ENCODE assay signal across 9 mouse cellular contexts in the genomic region with DNA sequence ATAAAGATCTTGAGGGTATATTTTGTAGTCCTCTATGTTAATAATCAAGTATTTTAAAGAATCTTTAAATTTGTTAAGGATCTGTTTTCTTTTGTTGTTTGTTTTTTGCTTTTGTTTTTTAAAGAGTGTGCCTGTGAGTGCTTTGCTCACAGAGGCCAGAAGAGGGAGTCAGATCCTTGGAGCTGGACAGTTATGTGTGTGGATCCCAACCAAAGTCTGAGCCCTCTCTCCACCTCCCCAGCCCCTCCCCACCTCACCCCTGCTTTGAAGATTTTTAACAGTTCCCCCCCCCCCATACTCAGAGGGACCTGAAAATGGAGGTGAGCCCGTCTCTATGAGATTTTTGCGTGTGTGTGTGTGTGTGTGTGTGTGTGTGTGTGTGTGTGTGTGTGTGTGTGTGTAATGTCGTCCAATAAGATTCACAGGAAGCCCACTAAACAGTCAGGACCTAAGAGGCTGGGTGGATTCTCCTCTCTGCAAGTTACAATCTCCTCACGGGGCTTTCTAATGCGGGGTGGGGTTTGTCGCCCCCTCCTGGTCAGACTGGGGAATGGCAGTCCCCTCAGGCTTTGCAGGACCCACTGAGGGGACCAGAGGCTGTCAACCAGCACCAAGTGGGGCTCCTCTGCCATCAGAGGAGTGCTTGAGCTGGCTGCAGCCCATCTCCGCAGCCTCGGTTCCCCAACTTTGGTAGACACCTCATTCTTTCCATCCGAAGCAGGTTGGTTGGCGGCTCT. TPM values are rescaled to one million over a fixed set of nuclear protein-coding genes. Genes with fewer than 3 reads are reported as not detected.
DNase-seq lines count a peak whose midpoint lies in the region; ATAC-seq lines count a peak whose summit lies in the region.
"Had no signal": no experiment of that assay in that cellular context is flagged by ENCODE, and none has a peak within 500 bp of the region (broad histone marks: within the 10 kb centered on the region; RNA-seq: fewer than 3 reads in every experiment).

No protein-coding gene starts in this region.

- H3K4me1 ChIP-seq in liver, embryonic 12.5 days = peaks cover 13% of the 10 kb centered on the region
- peaks cover 5% of the 10 kb centered on the region; the same call in 1 of the 2 replicates for H3K4me1 ChIP-seq in embryonic facial prominence, embryonic 11.5 days (ENCODE audit: control insufficient read depth, insufficient read depth, low read length)
- peaks cover 30% of the 10 kb centered on the region for H3K4me1 ChIP-seq in limb, embryonic 13.5 days

- no peak overlapping the region for H3K4me3 ChIP-seq in liver, embryonic 12.5 days
- no peak overlapping the region for H3K4me3 ChIP-seq in embryonic facial prominence, embryonic 11.5 days (ENCODE audit: low read depth, low read length)
- H3K4me3 ChIP-seq in limb, embryonic 13.5 days = no peak overlapping the region

- no peaks in the 10 kb centered on the region for H3K9me3 ChIP-seq in liver, embryonic 12.5 days (replicated peaks)
- H3K9me3 ChIP-seq in embryonic facial prominence, embryonic 11.5 days (replicated peaks; ENCODE audit: control insufficient read depth, low read length) = no peaks in the 10 kb centered on the region
- H3K9me3 ChIP-seq in limb, embryonic 13.5 days = peaks cover 6% of the 10 kb centered on the region; the same call in 1 of the 2 replicates

- no peak overlapping the region for H3K27ac ChIP-seq in liver, embryonic 12.5 days
- H3K27ac ChIP-seq in embryonic facial prominence, embryonic 11.5 days (replicated peaks; ENCODE audit: low read depth, low read length) = no peak overlapping the region
- peak overlapping the region; percentile 88 for H3K27ac ChIP-seq in limb, embryonic 13.5 days

- H3K4me2 ChIP-seq in liver, embryonic 12.5 days = no peak overlapping the region
- H3K4me2 ChIP-seq in embryonic facial prominence, embryonic 11.5 days (ENCODE audit: low read depth, low read length) = no peak overlapping the region
- no peak overlapping the region for H3K4me2 ChIP-seq in limb, embryonic 13.5 days (replicated peaks)

- peaks cover 29% of the 10 kb centered on the region for H3K27me3 ChIP-seq in liver, embryonic 12.5 days (replicated peaks)
- no peaks in the 10 kb centered on the region for H3K27me3 ChIP-seq in embryonic facial prominence, embryonic 11.5 days (ENCODE audit: control insufficient read depth, insufficient read depth, low read length)
- H3K27me3 ChIP-seq in limb, embryonic 13.5 days = no peaks in the 10 kb centered on the region

- intact Hi-C loops in heart, postnatal 25 days (cut with DNase I) = loop anchor here (1.0 kb wide), 1 partner anchor 47 kb away; no protein-coding TSS in a partner anchor

- DNase-seq in liver = peak; percentile 57
- DNase-seq in adrenal gland, postnatal 10 days = peak; percentile 80
- DNase-seq in embryonic facial prominence, embryonic 11.5 days (ENCODE audit: low spot score) = peak; percentile 63
- DNase-seq in heart, postnatal 25 days (ENCODE audit: low spot score) = peak; percentile 28
- peak; percentile 76 for DNase-seq in thymus, postnatal 4 days

- 19% methylated on average over 8 of the region's 10 CpGs for WGBS in liver, embryonic 12.5 days (ENCODE audit: insufficient replicate concordance)
- WGBS in embryonic facial prominence, embryonic 11.5 days = 37% methylated on average over 10 of the region's 10 CpGs
- WGBS in limb, embryonic 13.5 days = 38% methylated on average over 9 of the region's 10 CpGs

- no peaks in the 10 kb centered on the region for H3K36me3 ChIP-seq in liver, embryonic 12.5 days
- H3K36me3 ChIP-seq in embryonic facial prominence, embryonic 11.5 days (replicated peaks; ENCODE audit: control insufficient read depth, insufficient read depth, low read depth, low read length) = no peaks in the 10 kb centered on the region
- no peaks in the 10 kb centered on the region for H3K36me3 ChIP-seq in limb, embryonic 13.5 days

- H3K9ac ChIP-seq in liver, embryonic 12.5 days = no peak overlapping the region
- no peak overlapping the region for H3K9ac ChIP-seq in embryonic facial prominence, embryonic 11.5 days (replicated peaks; ENCODE audit: low read length)
- H3K9ac ChIP-seq in limb, embryonic 13.5 days = no peak overlapping the region

- ATAC-seq in liver, embryonic 12.5 days = no peak; the same call in 1 of the 2 replicates
- ATAC-seq in embryonic facial prominence, embryonic 11.5 days (replicated peaks; ENCODE audit: insufficient number of reproducible peaks, low FRiP score, low TSS enrichment, low read depth) = no peak
- peak; percentile 16; the same call in 1 of the 2 replicates for ATAC-seq in limb, embryonic 13.5 days (ENCODE audit: low FRiP score, low read depth)
- ATAC-seq in neutrophil, adult 5-6 weeks (ENCODE audit: extremely low read depth, insufficient number of reproducible peaks, low FRiP score, poor library complexity, severe bottlenecking) = peak; percentile 26; the same call in 1 of the 2 replicates

RNA-seq across cellular contexts. Expression of gene Pigt, which starts 20.3 kb away (rescaled TPM):
- polyA plus RNA-seq in liver, embryonic 12.5 days (2016; fragmentation: Nextera tagmentation; extraction: Ambion mirVana) = 29.7 and 30.3 TPM in 2 replicates
- total RNA-seq in adrenal gland, postnatal 10 days (2021) = 10 to 100 TPM; 87.4 to 93.0 TPM
- 38.4 and 43.3 TPM in 2 replicates for polyA plus RNA-seq in embryonic facial prominence, embryonic 11.5 days (2014; fragmentation: Nextera tagmentation; extraction: Ambion mirVana)
- total RNA-seq in heart, postnatal 25 days (2021) = 10 to 100 TPM; 34.7 to 34.8 TPM
- polyA plus RNA-seq in limb, embryonic 13.5 days (2015; fragmentation: Nextera tagmentation; extraction: Ambion mirVana) = 45.9 and 46.8 TPM in 2 replicates
- 26.2 and 29.7 TPM in 2 replicates for total RNA-seq in neutrophil, adult 5-6 weeks (2017)

RNA-seq across cellular contexts. Expression of gene Dbndd2, which starts 31.7 kb away (rescaled TPM):
- 0.94 and 1.7 TPM in 2 replicates for polyA plus RNA-seq in liver, embryonic 12.5 days (2016; fragmentation: Nextera tagmentation; extraction: Ambion mirVana)
- 10 to 100 TPM; 13.1 to 20.5 TPM for total RNA-seq in adrenal gland, postnatal 10 days (2021)
- 1.6 and 4.2 TPM in 2 replicates for polyA plus RNA-seq in embryonic facial prominence, embryonic 11.5 days (2014; fragmentation: Nextera tagmentation; extraction: Ambion mirVana)
- 10 to 100 TPM; 14.4 to 21.9 TPM for total RNA-seq in heart, postnatal 25 days (2021)
- polyA plus RNA-seq in limb, embryonic 13.5 days (2015; fragmentation: Nextera tagmentation; extraction: Ambion mirVana) = 1.4 and 2.3 TPM in 2 replicates
- total RNA-seq in neutrophil, adult 5-6 weeks (2017) = 1.3 and 2.3 TPM in 2 replicates

RNA-seq across cellular contexts. Expression of gene Trp53tg5, which starts 44.1 kb away (rescaled TPM):
- not detected in 2 replicates for polyA plus RNA-seq in liver, embryonic 12.5 days (2016; fragmentation: Nextera tagmentation; extraction: Ambion mirVana)
- not detected for total RNA-seq in adrenal gland, postnatal 10 days (2021)
- polyA plus RNA-seq in embryonic facial prominence, embryonic 11.5 days (2014; fragmentation: Nextera tagmentation; extraction: Ambion mirVana) = not detected in 2 replicates
- not detected for total RNA-seq in heart, postnatal 25 days (2021)
- polyA plus RNA-seq in limb, embryonic 13.5 days (2015; fragmentation: Nextera tagmentation; extraction: Ambion mirVana) = not detected in 2 replicates
- total RNA-seq in neutrophil, adult 5-6 weeks (2017) = not detected in 2 replicates
- polyA plus RNA-seq: neural tube, embryonic 14.5 days had no signal

RNA-seq across cellular contexts. Expression of gene Wfdc2, which starts 44.6 kb away (rescaled TPM):
- 2.1 and 3.2 TPM in 2 replicates for polyA plus RNA-seq in liver, embryonic 12.5 days (2016; fragmentation: Nextera tagmentation; extraction: Ambion mirVana)
- 1 to 10 TPM; 1.9 to 2.9 TPM for total RNA-seq in adrenal gland, postnatal 10 days (2021)
- polyA plus RNA-seq in embryonic facial prominence, embryonic 11.5 days (2014; fragmentation: Nextera tagmentation; extraction: Ambion mirVana) = 47.1 and 52.2 TPM in 2 replicates
- total RNA-seq in heart, postnatal 25 days (2021) = under 1 TPM; 0.78 to 0.83 TPM
- 30.4 and 36.0 TPM in 2 replicates for polyA plus RNA-seq in limb, embryonic 13.5 days (2015; fragmentation: Nextera tagmentation; extraction: Ambion mirVana)
- total RNA-seq in neutrophil, adult 5-6 weeks (2017) = not detected in 2 replicates

RNA-seq across cellular contexts. Expression of gene Spint3, which starts 55.6 kb away (rescaled TPM):
- polyA plus RNA-seq in liver, embryonic 12.5 days (2016; fragmentation: Nextera tagmentation; extraction: Ambion mirVana) = not detected in 2 replicates
- total RNA-seq in adrenal gland, postnatal 10 days (2021) = not detected
- not detected in 2 replicates for polyA plus RNA-seq in embryonic facial prominence, embryonic 11.5 days (2014; fragmentation: Nextera tagmentation; extraction: Ambion mirVana)
- not detected for total RNA-seq in heart, postnatal 25 days (2021)
- not detected in 2 replicates for polyA plus RNA-seq in limb, embryonic 13.5 days (2015; fragmentation: Nextera tagmentation; extraction: Ambion mirVana)
- not detected in 2 replicates for total RNA-seq in neutrophil, adult 5-6 weeks (2017)
- polyA plus RNA-seq: neural tube, embryonic 14.5 days had no signal

Comparison
In these comparisons a context has a peak if more than half of its experiments do, and no peak if none do; other contexts are left out.
1. DNase-seq: peak in every context shown above with its lines; median percentile 80 in adrenal gland, postnatal 10 days; 76 in thymus, postnatal 4 days; 63 in embryonic facial prominence, embryonic 11.5 days; 57 in liver; 28 in heart, postnatal 25 days.
2. ATAC-seq: peak in limb, embryonic 13.5 days (single experiment) and neutrophil, adult 5-6 weeks (single experiment); none in liver, embryonic 12.5 days (single experiment) and embryonic facial prominence, embryonic 11.5 days (single experiment).